Mouse (Mus musculus): Measurements from ENCODE around the gene Adgre4. TPM values are rescaled to one million over a fixed set of nuclear protein-coding genes. Genes with fewer than 3 reads are reported as not detected.

Gene Adgre4
- under 1 TPM in 1 of 2 experiments, not detected in 1; 0.07 TPM for total RNA-seq (2021)
- long read RNA-seq = 0 reads

GRCm38 (mm10) chr17:55749786-55750185 lies at the start of gene Adgre4:
TSS of gene Adgre4 (plus strand) at chr17:55749984.
- no peak for DNase-seq (ENCODE audit: low spot score in 2 of 2)

DNA sequence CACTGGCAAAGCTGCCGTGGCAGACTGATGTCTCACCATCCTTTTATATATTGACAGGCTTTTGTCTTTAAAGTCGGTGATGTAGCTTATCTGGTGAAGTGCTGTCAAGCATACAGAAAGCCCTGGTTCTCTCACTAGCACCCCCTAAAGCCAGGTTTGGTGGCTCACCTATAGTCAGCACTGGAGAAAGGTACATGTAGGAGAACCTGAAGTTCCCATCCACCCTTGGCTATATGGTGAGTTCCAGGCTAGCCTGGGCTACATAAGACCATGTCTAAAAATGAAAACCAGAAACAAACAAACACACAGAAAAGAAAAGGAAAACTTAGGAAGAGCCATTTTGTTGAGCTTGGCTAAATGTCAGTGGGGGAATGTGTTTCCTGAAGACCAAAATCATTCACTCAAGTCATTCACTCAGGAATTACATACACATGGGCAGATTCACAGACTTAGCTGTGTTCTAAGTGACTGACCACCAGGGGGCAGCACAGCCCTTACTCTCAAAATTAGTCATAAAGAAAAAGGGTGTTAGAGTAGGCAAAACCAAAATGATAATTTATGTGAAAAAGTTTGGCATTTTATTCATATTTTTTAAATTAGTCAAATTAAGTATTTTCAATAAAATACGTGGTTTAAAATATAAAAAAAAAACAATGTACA lies 47.5 kb upstream of the Adgre4 start:
- peak; percentile 52 to 84 for DNase-seq (ENCODE audit: low spot score in 2 of 2)

DNA sequence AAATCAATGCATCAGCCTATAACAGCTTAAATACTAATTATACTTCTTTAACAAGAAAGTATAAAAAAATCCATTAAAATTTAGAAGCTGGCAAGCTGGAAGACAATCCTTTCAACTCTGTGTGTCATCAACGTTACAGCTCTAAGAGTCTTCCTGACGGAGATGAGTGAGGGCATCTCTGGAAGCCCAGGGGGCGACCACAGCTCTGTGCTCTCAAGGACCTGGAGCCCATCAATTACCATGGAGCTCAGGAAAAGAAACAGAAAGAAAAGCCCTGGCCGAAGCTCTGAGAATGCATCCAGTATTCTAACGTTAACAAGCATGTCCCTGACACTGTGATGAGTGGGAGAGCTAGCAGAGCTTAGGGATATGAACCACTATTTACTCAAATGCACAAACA lies 46.9 kb upstream of the Adgre4 start:
- no peak for DNase-seq (ENCODE audit: low spot score in 2 of 2)

GRCm38 (mm10) chr17:55711984-55712811 lies 37.6 kb upstream of the Adgre4 start, which contains the start of gene Pot1b:
TSS of gene Pot1b (minus strand) at chr17:55712628.
- DNase-seq (ENCODE audit: low spot score in 2 of 2) = peak; percentile 92 to 98

DNA sequence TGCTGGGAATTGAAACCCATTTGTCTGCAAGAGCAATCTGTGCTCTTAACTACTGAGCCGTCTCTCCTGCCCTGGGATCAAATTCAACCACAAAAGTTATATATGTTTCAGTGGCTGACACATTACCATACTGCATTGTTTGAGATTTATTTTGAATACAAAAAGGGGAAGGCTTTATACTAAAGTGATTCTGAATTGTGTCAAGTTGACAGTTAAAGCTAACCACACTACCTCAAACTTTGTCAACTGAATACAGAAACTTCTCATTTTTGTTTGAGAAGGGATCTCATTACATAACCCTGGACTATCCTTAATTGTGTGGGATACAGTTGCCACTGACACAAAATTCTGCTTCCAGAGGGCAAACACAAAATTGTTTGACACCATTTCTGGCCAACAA lies 28.5 kb upstream of the Adgre4 start:
- no peak for DNase-seq (ENCODE audit: low spot score in 2 of 2)

DNA sequence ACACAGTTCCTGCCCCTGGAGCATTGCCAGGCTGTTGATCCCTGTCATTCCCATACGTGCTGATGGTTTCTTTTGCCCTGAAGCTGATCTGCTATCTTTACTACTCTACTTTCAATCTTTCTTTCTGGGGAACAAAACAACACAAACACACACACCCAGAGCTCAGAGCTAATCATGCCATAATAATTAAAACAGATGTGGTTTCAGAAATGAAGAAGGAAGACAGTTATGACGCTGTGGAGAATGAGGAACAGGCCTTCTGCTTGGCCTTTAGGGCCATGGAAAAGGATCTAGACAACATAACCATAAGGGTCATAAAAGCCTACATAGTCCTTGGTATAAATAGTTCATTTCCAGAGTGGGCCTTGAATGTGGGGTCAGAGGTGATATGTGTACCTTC lies 27.5 kb upstream of the Adgre4 start:
- DNase-seq (ENCODE audit: low spot score in 2 of 2) = no peak

- no peak for DNase-seq (ENCODE audit: low spot score in 2 of 2)
Measured at GRCm38 (mm10) chr17:55726193-55726592, 23.6 kb upstream of the Adgre4 start.

DNA sequence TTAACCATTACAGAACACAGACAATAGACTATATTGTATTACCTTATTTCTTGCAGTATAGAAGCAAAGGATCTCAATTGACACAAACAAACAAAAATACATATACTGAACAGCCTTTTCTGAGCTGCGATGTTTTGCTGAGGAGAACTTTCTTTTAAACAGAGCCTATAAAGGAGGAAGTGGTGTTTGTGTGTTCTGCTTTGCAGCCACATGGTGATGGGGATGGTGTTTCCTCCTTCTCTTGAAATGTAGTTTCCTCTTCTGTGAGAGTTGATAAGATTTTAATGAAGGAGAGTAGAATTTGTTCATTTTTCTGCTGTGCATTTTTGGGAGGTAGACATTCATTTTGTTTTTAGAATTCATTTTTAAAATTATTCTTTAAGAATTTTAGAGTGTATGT lies 13.1 kb upstream of the Adgre4 start:
- no peak for DNase-seq (ENCODE audit: low spot score in 2 of 2)

DNA sequence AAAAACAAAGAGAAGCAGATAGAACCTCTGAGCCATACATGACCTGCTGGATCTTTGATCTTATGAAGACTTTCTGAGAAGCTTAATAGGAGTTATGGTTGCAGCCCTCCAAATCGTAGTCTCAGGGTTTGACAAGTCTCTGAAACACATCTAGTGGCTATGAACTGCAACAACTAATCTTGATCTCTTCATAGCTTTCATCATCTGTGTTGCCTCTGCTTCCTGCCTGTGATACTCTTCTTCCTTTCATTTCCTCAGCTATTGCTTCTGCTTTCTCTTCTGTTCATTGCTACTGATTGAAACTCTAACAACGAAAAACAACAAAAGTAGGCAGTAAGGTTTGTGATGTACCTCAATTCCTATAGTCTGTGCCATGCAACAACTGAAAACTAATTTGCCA lies 1.4 kb downstream of the Adgre4 start:
- DNase-seq (ENCODE audit: low spot score in 2 of 2) = no peak

- DNase-seq (ENCODE audit: low spot score in 2 of 2) = no peak
Measured at GRCm38 (mm10) chr17:55813642-55814041, 63.9 kb downstream of the Adgre4 start.

DNA sequence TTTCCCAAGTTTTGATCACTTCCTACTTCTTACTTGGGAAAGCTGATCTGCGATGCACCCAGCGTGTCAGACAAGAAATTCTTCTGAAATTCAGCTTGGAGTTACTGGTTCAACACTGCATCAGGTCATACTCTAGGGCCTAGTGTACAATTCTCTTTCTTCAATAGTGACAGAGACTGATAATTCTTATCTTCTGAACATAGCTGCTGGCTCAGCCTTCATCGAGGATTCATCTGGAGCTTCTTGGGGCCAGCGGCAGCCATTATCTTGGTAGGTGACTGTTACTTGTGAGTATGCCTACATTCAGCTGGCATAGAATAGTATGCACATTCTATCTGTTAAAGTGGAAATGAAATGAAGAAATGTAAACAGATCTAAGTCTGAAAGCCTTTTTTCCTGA lies 67.1 kb downstream of the Adgre4 start:
- no peak for DNase-seq (ENCODE audit: low spot score in 2 of 2)

DNA sequence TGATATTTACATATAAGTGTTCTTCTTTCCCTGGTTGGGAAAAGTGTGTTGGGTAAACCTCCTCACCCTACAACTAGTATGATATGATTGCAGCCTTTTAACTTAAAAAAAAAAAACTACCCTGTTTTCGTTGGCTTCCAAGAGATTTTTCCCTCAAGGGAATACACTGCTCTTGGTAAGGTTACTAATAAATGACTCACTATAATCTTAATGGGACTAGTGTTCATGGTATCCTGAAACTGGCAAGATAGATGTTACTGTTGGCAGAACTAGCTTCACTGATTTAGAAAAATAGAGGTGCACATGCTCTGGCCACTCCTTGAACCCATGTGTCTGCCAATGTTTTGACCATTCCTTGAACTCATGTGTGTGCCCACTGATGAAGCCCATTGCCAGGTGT lies 71.8 kb downstream of the Adgre4 start:
- no peak for DNase-seq (ENCODE audit: low spot score in 2 of 2)

GRCm38 (mm10) chr17:55843067-55843466 lies 93.3 kb downstream of the Adgre4 start:
- no peak for DNase-seq (ENCODE audit: low spot score in 2 of 2)

- DNase-seq (ENCODE audit: low spot score in 2 of 2) = no peak
Measured at GRCm38 (mm10) chr17:55877184-55877583, 127.4 kb downstream of the Adgre4 start.

GRCm38 (mm10) chr17:55878282-55878635 lies 128.5 kb downstream of the Adgre4 start:
- DNase-seq (ENCODE audit: low spot score in 2 of 2) = peak; percentile 3 to 16

DNA sequence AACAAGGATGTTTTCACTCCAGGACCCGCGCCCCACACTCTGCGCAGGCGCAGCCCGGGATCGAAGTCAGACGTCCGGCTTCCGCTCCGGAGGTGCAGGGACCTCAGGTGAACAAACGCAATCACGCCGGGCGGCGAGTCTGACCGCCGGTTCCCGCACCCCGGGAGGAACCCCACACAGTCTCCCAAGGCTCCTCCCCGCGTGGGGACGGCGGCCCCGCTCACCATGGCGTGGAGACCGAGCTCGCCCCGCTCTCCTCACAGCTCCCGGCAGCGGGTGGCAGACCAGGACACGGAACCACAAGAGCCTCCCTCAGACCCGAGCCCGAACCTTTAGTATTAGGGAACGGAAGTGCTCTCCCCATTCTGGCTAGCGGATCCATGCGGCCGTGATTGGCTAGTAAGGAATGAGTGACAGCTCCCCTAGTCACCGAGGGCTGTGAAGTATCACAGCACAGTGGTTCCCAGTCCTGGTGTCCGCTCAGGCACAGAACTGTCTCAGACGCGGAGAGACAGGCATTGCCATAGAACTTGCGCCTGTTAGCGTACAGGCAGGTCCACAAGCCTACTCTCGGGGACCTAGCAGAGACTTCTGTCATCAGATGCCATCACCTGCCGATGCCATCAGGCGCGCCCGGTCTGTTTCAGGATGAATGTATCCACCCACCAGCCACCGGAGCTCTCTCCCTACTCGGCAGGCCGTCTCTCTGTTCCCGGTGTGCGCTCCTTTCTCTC lies 129.0 kb downstream of the Adgre4 start, which contains the start of gene Zfp119a:
Zfp119a (minus strand) TSS at position 295 of the 734 bp plus-strand sequence.
- peak; percentile 83 to 91 for DNase-seq (ENCODE audit: low spot score in 2 of 2)

DNA sequence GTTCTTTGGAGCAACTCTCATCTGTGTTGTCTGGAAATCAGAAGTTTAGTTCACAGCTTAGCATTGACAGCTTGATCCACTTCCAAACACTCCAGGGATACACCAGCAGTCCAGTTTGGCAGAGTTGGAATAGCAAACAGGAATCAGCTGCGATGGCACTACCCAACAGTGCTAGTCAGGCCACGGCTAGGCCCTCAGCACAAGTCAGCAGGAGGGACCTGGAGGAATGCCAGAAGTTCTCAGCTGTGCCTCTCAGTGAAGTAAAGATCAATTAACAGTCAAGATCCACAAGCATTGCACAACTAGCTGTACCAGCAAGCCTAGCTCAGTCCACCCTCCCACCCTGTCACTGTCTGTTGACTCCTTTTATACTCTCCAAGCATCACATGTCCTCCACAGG lies 133.8 kb downstream of the Adgre4 start:
- no peak for DNase-seq (ENCODE audit: low spot score in 2 of 2)

DNA sequence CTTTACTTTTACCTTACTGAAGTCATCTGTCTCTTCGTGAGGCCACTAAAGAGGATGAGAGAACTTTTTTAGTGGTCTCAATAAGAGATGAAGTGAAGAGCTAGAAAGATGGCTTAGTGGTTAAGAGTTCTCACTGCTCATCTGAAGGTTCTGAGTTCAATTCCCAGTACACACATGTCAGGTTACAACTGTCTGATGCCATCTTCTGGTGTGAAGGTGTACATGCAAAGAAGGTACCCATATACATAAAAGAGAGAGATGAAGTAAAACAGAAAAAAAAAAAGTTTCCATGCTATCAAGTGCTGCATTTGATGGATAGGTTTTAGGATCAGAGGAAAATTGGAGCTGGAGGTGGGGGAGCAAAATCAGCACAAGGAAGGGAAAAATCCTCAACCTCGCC lies 135.1 kb downstream of the Adgre4 start:
- DNase-seq (ENCODE audit: low spot score in 2 of 2) = no peak

DNA sequence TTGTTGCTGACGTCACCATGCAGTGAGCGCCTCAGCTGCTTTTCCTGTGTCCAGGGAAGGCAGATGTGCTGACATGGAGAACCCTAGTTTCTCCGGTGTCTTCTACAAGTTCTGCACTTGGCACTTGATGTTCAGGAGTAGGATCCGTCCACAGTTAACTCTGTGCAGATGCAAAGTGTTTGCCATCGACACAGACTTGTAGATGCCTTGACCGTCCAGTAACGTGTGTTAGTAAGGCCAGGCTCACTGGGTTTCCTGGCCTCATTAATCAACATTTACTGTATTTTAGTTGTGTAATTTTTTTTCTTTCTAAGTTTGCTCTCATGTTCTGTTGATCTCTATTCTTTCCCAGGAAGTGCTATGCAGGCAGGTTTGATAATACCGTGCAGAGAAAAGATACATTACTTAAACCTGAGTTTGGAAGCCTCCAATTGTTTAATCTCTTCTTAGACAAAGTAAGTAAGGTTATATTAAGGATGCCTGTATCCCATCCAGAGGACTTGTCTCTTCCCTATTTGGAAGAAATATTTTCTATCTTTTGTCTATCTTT lies 142.7 kb downstream of the Adgre4 start:
- peak in 1 of 2 experiments; percentile 57 for DNase-seq (ENCODE audit: low spot score in 2 of 2)

GRCm38 (mm10) chr17:55903087-55903486 lies 153.3 kb downstream of the Adgre4 start:
- DNase-seq (ENCODE audit: low spot score in 2 of 2) = no peak

Measured in layer of hippocampus, adult 18-20 months (tissue).